Mouse (Mus musculus) brain, embryonic 14.5 days (tissue): ENCODE measurements around the gene Atg7. TPM values are rescaled to one million over a fixed set of nuclear protein-coding genes. Genes with fewer than 3 reads are reported as not detected.
A peak's percentile ranks its signal among the peaks of the same experiment; 100 is the strongest.

ENCODE experiments used
- DNase-seq: peaks from one replicate; pipeline ENCODE4 v3.0.0-alpha.2; 2011; ENCODE audit warnings: low read depth
- CTCF ChIP-seq: fragments of 200-500 bp; IDR thresholded peaks from 2 replicates; pipeline ENCODE4 v1.5.1; 2012; ENCODE audit warnings: inconsistent platforms, mild to moderate bottlenecking, moderate library complexity, borderline replicate concordance; ENCODE audit not compliant: insufficient read depth, insufficient read length; ENCODE audit errors: extremely low read depth
- POLR2A ChIP-seq: fragments of 200-500 bp; IDR thresholded peaks from 2 replicates; pipeline ENCODE4 v1.6.1; 2012; ENCODE audit warnings: mild to moderate bottlenecking, inconsistent platforms, borderline replicate concordance; ENCODE audit not compliant: poor library complexity, insufficient read depth, insufficient read length, severe bottlenecking; ENCODE audit errors: extremely low read depth
- polyA plus RNA-seq: library from polyadenylated mRNA; depleted of rRNA; stranded (reverse); fragments of >200 nt; gene quantifications from 2 replicates; pipeline ENCODE4 v1.2.3, GENCODE M21; 2012

Atg7 gene
- polyA plus RNA-seq, 1 experiment = 13.8 TPM

DNA sequence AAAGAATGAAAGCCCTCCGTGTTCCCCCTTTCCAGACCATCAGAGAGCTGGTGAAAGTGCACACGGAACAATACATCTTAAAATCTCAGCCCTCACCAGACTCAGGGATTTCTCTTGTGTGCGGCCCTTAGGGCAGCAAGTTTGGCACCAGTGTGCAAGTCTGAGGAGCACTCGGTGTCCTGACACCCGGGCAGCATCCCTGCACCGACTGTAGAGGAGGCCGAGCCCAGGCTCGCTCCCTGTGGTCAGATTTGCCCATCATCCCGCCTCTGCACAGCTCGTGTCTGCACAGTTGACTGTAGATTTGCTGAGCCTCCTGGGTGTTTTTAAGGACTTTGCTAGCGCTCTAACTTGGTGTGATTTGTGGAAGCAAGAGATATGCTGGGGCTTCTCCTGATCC is 94.3 kb downstream of the Atg7 start:
- no peak for DNase-seq

DNA sequence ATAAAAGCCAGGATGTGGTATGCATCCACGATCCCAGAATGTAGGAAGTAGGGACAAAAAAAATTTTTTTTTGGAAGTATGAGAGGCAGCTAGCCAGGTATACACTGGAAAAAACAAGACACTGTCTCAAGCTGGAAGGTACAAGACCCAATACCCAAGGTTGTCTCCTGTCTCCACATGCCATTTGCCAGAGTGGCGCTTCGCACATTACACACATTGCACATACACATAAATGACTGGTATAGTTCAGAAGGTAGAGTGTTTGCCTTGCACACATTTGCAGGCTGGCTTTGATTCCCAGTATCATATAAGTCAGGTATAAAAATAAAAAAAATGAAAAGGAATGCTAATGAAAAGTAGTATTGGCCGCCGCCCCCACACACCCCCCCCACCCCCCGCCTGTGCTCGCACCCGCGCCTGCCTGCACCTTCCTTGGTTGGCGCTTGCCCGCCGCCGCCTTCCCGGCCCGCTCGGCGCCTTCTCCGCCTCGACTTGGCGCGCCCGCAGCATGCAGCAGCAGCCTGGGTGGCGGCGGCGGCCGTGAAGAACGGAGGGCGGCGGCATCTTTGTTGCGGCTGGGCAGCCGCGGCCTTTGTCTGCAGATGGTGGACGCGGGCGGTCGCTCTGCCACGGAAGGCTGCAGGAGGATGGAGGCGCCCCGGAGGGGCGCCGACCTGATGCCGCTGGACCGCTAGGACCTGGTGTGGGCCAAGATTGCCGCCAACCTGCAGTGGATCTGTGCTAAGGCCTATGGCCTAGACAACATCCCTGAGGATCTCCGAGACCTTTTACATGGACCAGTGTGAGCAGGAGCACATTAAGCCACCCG is 95.2 kb downstream of the Atg7 start:
- peak; percentile 76 for DNase-seq
- no peak for TF ChIP-seq CTCF
- TF ChIP-seq POLR2A = 0 out of 2 replicates have a peak, but pooled peaks have one; percentile 37

More for the DNA sequence above, 94.3 kb downstream of the Atg7 start:
- TF ChIP-seq POLR2A (no peak), CTCF (no peak)

GRCm38 (mm10) chr6:114738760-114739112 is 95.8 kb downstream of the Atg7 start:
- TF ChIP-seq CTCF = no peak
- TF ChIP-seq POLR2A = no peak
- no peak for DNase-seq

GRCm38 (mm10) chr6:114742209-114743003 is 99.5 kb downstream of the Atg7 start:
- TF ChIP-seq POLR2A (no peak), CTCF (no peak)
- DNase-seq = no peak

DNA sequence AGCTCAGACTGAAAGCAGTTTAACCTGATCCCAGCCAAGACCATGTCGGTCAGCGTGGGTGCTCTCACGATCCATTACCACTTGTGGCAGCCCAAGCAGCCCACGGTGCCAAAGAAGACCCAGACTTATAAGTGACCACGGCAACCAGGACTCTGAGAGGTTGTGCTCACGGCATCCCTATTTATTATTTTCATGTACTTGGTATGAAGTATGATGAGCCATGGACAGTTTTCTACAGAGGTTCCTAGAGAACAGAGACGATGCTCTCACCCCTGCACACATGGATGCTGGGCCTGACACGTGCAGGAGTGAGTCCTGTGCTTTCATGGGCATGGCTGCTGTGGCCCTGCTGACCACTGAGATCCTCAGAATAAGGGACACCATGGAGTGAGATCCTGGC is 100.2 kb downstream of the Atg7 start:
- no peak for DNase-seq
- TF ChIP-seq POLR2A (no peak), CTCF (no peak)

- TF ChIP-seq CTCF = no peak
- TF ChIP-seq POLR2A = no peak
Measured at GRCm38 (mm10) chr6:114743845-114744244, 100.9 kb downstream of the Atg7 start.

DNA sequence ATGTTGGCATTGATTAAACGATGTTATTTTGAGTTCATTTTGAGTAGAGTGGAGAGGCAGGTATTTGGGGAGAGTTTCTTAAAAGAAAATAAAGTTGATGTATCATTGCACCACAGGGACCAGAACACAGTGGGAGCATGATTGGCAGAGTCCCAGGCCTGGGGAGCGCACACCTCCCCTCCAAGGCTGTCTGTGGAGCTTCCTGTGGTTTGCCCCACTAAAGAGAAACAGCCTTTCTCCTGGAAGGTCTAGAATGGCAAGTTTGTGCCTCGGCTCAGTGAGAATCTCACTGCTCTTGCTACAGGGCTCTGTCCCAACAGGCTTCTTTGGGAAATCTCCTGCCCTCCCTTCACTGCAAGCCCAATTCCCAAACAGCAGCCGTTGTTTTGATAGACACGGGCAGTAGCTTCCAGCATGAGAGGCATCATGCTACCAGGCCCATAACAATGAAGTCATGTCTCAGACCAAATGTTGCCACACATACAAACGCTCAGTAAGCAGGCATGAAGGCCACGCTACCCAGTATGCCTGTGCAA is 103.6 kb downstream of the Atg7 start:
- TF ChIP-seq CTCF (no peak), POLR2A (no peak)
- no peak for DNase-seq

More at GRCm38 (mm10) chr6:114743845-114744244, 100.9 kb downstream of the Atg7 start:
- no peak for DNase-seq

GRCm38 (mm10) chr6:114748419-114748818 is 105.5 kb downstream of the Atg7 start:
- DNase-seq = no peak

GRCm38 (mm10) chr6:114748882-114749281 is 106.0 kb downstream of the Atg7 start:
- TF ChIP-seq POLR2A (no peak), CTCF (no peak)
- no peak for DNase-seq

More at GRCm38 (mm10) chr6:114748419-114748818, 105.5 kb downstream of the Atg7 start:
- TF ChIP-seq CTCF (no peak), POLR2A (no peak)

DNA sequence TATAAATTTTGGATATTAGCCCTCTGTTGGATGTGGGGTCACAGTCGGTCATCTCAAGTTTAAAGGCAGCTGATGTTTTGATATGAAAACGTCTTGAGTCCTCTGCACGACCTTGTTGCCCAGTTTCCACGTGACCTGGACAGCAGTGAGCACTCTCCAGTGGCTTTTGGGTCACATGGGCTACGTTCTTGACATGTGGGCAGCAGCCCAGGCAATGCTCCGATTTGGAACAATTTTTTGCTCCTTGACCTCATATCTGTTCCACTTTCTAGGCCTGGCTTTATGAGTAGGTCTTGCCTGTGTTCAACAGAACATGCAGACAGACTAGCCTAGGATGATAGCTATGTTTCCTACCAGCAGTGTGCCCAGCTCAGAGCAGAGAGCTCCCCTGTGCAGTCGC is 115.9 kb downstream of the Atg7 start:
- TF ChIP-seq CTCF = no peak
- no peak for TF ChIP-seq POLR2A

GRCm38 (mm10) chr6:114766314-114766713 is 123.4 kb downstream of the Atg7 start:
- no peak for DNase-seq
- TF ChIP-seq CTCF (no peak), POLR2A (no peak)

More for the DNA sequence above, 115.9 kb downstream of the Atg7 start:
- no peak for DNase-seq
